Comparison of ENCODE assay signal across 27 mouse cellular contexts in the genomic region with DNA sequence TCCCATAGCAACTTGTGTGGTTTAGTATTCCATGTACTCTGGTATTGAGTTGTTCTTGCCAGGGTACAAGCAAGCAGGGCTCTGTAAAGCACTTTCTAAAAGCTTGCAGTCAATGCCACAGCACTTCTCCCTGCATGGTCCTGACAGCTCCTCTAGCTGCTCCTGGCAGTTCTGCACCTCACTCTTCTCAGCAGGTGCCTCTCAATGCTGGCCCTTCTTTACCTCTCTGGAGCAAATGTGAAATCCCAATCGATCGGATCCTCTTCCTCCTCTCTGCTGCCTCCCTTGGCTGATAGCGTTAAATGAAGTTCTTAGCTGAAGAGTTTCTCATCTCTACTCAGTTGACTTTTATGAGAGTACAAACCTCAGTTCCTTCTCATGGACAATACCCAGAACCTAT.
DNase-seq lines count a peak whose midpoint lies in the region; ATAC-seq and TF ChIP-seq lines count a peak whose summit lies in the region.
"Had no signal": no experiment of that assay in that cellular context is flagged by ENCODE, and none has a peak within 500 bp of the region (broad histone marks: within the 10 kb centered on the region; RNA-seq: fewer than 3 reads in every experiment).

No protein-coding gene starts in this region.

- TF ChIP-seq POLR2A in kidney, adult 2 months (IDR thresholded peaks at IDR 0.05; ENCODE audit: low read depth, low read length): no peak

- H3K4me1 ChIP-seq in forebrain, embryonic 10.5 days: peaks cover 30% of the 10 kb centered on the region
- no peaks in the 10 kb centered on the region for H3K4me1 ChIP-seq in forebrain, embryonic 11.5 days (replicated peaks; ENCODE audit: control insufficient read depth, insufficient read depth, low read length)
- H3K4me1 ChIP-seq in forebrain, embryonic 12.5 days: peaks cover 15% of the 10 kb centered on the region
- H3K4me1 ChIP-seq in kidney, adult 2 months (ENCODE audit: control insufficient read depth, insufficient read depth, low read length): no peaks in the 10 kb centered on the region
- H3K4me1 ChIP-seq: embryonic facial prominence, embryonic 15.5 days; heart, embryonic 13.5 days; limb, embryonic 13.5 days; liver, embryonic 12.5 days had no signal

- H3K4me2 ChIP-seq in forebrain, embryonic 11.5 days (ENCODE audit: low read depth, low read length, severe bottlenecking): no peak overlapping the region; the same call in 1 of the 2 replicates
- H3K4me2 ChIP-seq in forebrain, embryonic 12.5 days: peak overlapping the region; percentile 4; the same call in 1 of the 2 replicates
- H3K4me2 ChIP-seq: embryonic facial prominence, embryonic 15.5 days; heart, embryonic 13.5 days; hindbrain, embryonic 13.5 days; limb, embryonic 13.5 days; liver, embryonic 12.5 days; midbrain, embryonic 12.5 days had no signal

- TF ChIP-seq CTCF in kidney, adult 2 months (conservative IDR thresholded peaks at IDR 0.05; ENCODE audit: insufficient read depth, insufficient read length, low read depth, low read length): no peak

- WGBS in forebrain, embryonic 10.5 days: 53% methylated on average over 3 of the region's 3 CpGs
- WGBS in forebrain, embryonic 11.5 days: 65% methylated on average over 3 of the region's 3 CpGs
- 55% methylated on average over 3 of the region's 3 CpGs for WGBS in forebrain, embryonic 12.5 days
- 67% methylated on average over 3 of the region's 3 CpGs for WGBS in kidney, adult 2 months

- peak overlapping the region; percentile 32; the same call in 1 of the 2 replicates for H3K27ac ChIP-seq in forebrain, embryonic 10.5 days
- no peak overlapping the region for H3K27ac ChIP-seq in forebrain, embryonic 11.5 days (ENCODE audit: low read depth, low read length)
- H3K27ac ChIP-seq in forebrain, embryonic 12.5 days: peak overlapping the region; percentile 65
- no peak overlapping the region for H3K27ac ChIP-seq in kidney, adult 2 months (ENCODE audit: insufficient read depth, low read depth, low read length)
- H3K27ac ChIP-seq: embryonic facial prominence, embryonic 15.5 days; gastrocnemius, adult 2 months; heart, embryonic 13.5 days; hindbrain, embryonic 13.5 days; kidney, postnatal 0 days; limb, embryonic 13.5 days; liver, embryonic 12.5 days; midbrain, embryonic 12.5 days; stomach, postnatal 0 days had no signal

- no peaks in the 10 kb centered on the region for H3K9me3 ChIP-seq in forebrain, embryonic 10.5 days
- no peaks in the 10 kb centered on the region for H3K9me3 ChIP-seq in forebrain, embryonic 11.5 days (ENCODE audit: control insufficient read depth, low read length)
- H3K9me3 ChIP-seq in forebrain, embryonic 12.5 days: no peaks in the 10 kb centered on the region
- H3K9me3 ChIP-seq: embryonic facial prominence, embryonic 15.5 days; heart, embryonic 13.5 days; hindbrain, embryonic 13.5 days; limb, embryonic 13.5 days; liver, embryonic 12.5 days; midbrain, embryonic 12.5 days had no signal

- no peak overlapping the region for H3K4me3 ChIP-seq in forebrain, embryonic 10.5 days
- H3K4me3 ChIP-seq in forebrain, embryonic 11.5 days (ENCODE audit: low read depth, low read length): no peak overlapping the region
- peak overlapping the region; percentile 12 for H3K4me3 ChIP-seq in forebrain, embryonic 12.5 days (replicated peaks)
- H3K4me3 ChIP-seq in kidney, adult 2 months (ENCODE audit: insufficient read depth, low read depth, low read length): no peak overlapping the region
- H3K4me3 ChIP-seq: embryonic facial prominence, embryonic 15.5 days; gastrocnemius, adult 2 months; heart, embryonic 13.5 days; hindbrain, embryonic 13.5 days; limb, embryonic 13.5 days; liver, embryonic 12.5 days; midbrain, embryonic 12.5 days had no signal

- ATAC-seq in forebrain, embryonic 11.5 days (replicated peaks; ENCODE audit: low FRiP score): no peak
- no peak for ATAC-seq in forebrain, embryonic 12.5 days (ENCODE audit: low FRiP score)
- ATAC-seq: liver, embryonic 12.5 days had no signal

- no peaks in the 10 kb centered on the region for H3K36me3 ChIP-seq in forebrain, embryonic 10.5 days (replicated peaks)
- H3K36me3 ChIP-seq in forebrain, embryonic 11.5 days (ENCODE audit: control insufficient read depth, insufficient read depth, low read length): no peaks in the 10 kb centered on the region
- H3K36me3 ChIP-seq in forebrain, embryonic 12.5 days (replicated peaks): no peaks in the 10 kb centered on the region
- H3K36me3 ChIP-seq in kidney, adult 2 months (ENCODE audit: control insufficient read depth, insufficient read depth, low read length): no peaks in the 10 kb centered on the region
- H3K36me3 ChIP-seq: embryonic facial prominence, embryonic 15.5 days; heart, embryonic 13.5 days; hindbrain, embryonic 13.5 days; limb, embryonic 13.5 days; liver, embryonic 12.5 days; midbrain, embryonic 12.5 days had no signal

- intact Hi-C loops in left cerebral cortex, postnatal 36 days (cut with DNase I): no loop called here

- no peaks in the 10 kb centered on the region for H3K27me3 ChIP-seq in forebrain, embryonic 10.5 days (ENCODE audit: poor library complexity, severe bottlenecking)
- no peaks in the 10 kb centered on the region for H3K27me3 ChIP-seq in forebrain, embryonic 11.5 days (ENCODE audit: control insufficient read depth, insufficient read depth, low read length)
- no peaks in the 10 kb centered on the region for H3K27me3 ChIP-seq in forebrain, embryonic 12.5 days
- peaks cover 1% of the 10 kb centered on the region; the same call in 1 of the 2 replicates for H3K27me3 ChIP-seq in kidney, adult 2 months (replicated peaks; ENCODE audit: control insufficient read depth, insufficient read depth, low read length)
- H3K27me3 ChIP-seq: embryonic facial prominence, embryonic 15.5 days; heart, embryonic 13.5 days; hindbrain, embryonic 13.5 days; limb, embryonic 13.5 days; liver, embryonic 12.5 days; midbrain, embryonic 12.5 days had no signal

- no peak for DNase-seq in forebrain, embryonic 10.5 days (ENCODE audit: extremely low spot score, low spot score)
- no peak for DNase-seq in forebrain, embryonic 11.5 days (ENCODE audit: low spot score)
- DNase-seq in left cerebral cortex, postnatal 36 days (ENCODE audit: low spot score in 2 of 2): peak; percentile 6 to 10
- no peak for DNase-seq in left cerebral cortex, adult 9 months (ENCODE audit: low spot score in 2 of 2)
- peak; percentile 24 for DNase-seq in retina, embryonic 14.5 days (ENCODE audit: low spot score)
- DNase-seq in kidney, adult 2 months: no peak
- no peak for DNase-seq in ovary, postnatal 36 days (ENCODE audit: low spot score)
- DNase-seq: adrenal gland, postnatal 14 days; cerebellum, adult 9-10 months; gastrocnemius, adult 2 months; heart, adult 18-20 months; heart, postnatal 14 days; kidney, adult 11 months; lung, adult 18-20 months; lung, postnatal 10 days; right cerebral cortex, adult 18-20 months; thymus, adult 2 months; thymus, postnatal 4 days had no signal

- H3K9ac ChIP-seq in forebrain, embryonic 11.5 days (ENCODE audit: low read length): no peak overlapping the region
- no peak overlapping the region for H3K9ac ChIP-seq in forebrain, embryonic 12.5 days
- H3K9ac ChIP-seq: embryonic facial prominence, embryonic 15.5 days; heart, embryonic 13.5 days; hindbrain, embryonic 13.5 days; limb, embryonic 13.5 days; liver, embryonic 12.5 days; midbrain, embryonic 12.5 days had no signal

Comparison
In these comparisons a context has a peak if more than half of its experiments do, and no peak if none do; other contexts are left out.
1. DNase-seq: peak in left cerebral cortex, postnatal 36 days (2 of 2) and retina, embryonic 14.5 days (single experiment); none in forebrain, embryonic 10.5 days (single experiment), forebrain, embryonic 11.5 days (single experiment), left cerebral cortex, adult 9 months (0 of 2), kidney, adult 2 months (single experiment) and ovary, postnatal 36 days (single experiment).
2. H3K27ac ChIP-seq: peak in forebrain, embryonic 10.5 days (single experiment) and forebrain, embryonic 12.5 days (single experiment); none in forebrain, embryonic 11.5 days (single experiment) and kidney, adult 2 months (single experiment).